Mouse (Mus musculus) limb, embryonic 15.5 days (tissue): ENCODE measurements around the gene 9230102O04Rik. TPM values are rescaled to one million over a fixed set of nuclear protein-coding genes. Genes with fewer than 3 reads are reported as not detected.

ENCODE experiments used
- ATAC-seq: fragments of 200-750 bp; cut with Nextera tagmentation; 2 replicates; pipeline ENCODE4 v1.8.0; 2017; ENCODE audit warnings: low read depth, moderate TSS enrichment; ENCODE audit not compliant: insufficient number of reproducible peaks, low FRiP score, low TSS enrichment
- H3K27ac ChIP-seq: fragments of 300-500 bp; sonication (generic); 2 replicates; pipeline ENCODE4 v1.5.1; 2015; ENCODE audit warnings: moderate library complexity, mild to moderate bottlenecking, inconsistent platforms
- H3K27me3 ChIP-seq: fragments of 300-500 bp; sonication (generic); 2 replicates; pipeline ENCODE4 v1.6.1; 2015; ENCODE audit warnings: inconsistent platforms
- H3K36me3 ChIP-seq: fragments of 300-500 bp; sonication (generic); 2 replicates; pipeline ENCODE4 v1.6.1; 2015; ENCODE audit warnings: inconsistent platforms
- H3K4me1 ChIP-seq: fragments of 300-500 bp; sonication (generic); 2 replicates; pipeline ENCODE4 v1.6.1; 2015; ENCODE audit warnings: inconsistent platforms
- H3K4me2 ChIP-seq: fragments of 300-500 bp; sonication (generic); 2 replicates; pipeline ENCODE4 v1.6.1; 2015; ENCODE audit warnings: mild to moderate bottlenecking, inconsistent platforms
- H3K4me3 ChIP-seq: fragments of 300-500 bp; sonication (generic); 2 replicates; pipeline ENCODE4 v1.5.1; 2015; ENCODE audit warnings: mild to moderate bottlenecking, inconsistent platforms
- H3K9ac ChIP-seq: fragments of 300-500 bp; sonication (generic); 2 replicates; pipeline ENCODE4 v1.6.1; 2015; ENCODE audit warnings: inconsistent platforms
- H3K9me3 ChIP-seq: fragments of 300-500 bp; sonication (generic); 2 replicates; pipeline ENCODE4 v1.6.1; 2016; ENCODE audit warnings: inconsistent platforms
- WGBS: fragments of 180-500 bp; shearing (Covaris S2); methylation state at CpG from one replicate; pipeline ENCODE4 v1.1.7; 2015; 5-methylcytosine and 5-hydroxymethylcytosine counted together
- polyA plus RNA-seq: library from polyadenylated mRNA; unstranded; fragments of >200 nt; fragmentation: Nextera tagmentation; extraction: Ambion mirVana; gene quantifications from 2 replicates; pipeline ENCODE4 v1.2.1, GENCODE M21; 2015

9230102O04Rik gene
- polyA plus RNA-seq, 1 experiment from 2014 or later = not detected

DNA sequence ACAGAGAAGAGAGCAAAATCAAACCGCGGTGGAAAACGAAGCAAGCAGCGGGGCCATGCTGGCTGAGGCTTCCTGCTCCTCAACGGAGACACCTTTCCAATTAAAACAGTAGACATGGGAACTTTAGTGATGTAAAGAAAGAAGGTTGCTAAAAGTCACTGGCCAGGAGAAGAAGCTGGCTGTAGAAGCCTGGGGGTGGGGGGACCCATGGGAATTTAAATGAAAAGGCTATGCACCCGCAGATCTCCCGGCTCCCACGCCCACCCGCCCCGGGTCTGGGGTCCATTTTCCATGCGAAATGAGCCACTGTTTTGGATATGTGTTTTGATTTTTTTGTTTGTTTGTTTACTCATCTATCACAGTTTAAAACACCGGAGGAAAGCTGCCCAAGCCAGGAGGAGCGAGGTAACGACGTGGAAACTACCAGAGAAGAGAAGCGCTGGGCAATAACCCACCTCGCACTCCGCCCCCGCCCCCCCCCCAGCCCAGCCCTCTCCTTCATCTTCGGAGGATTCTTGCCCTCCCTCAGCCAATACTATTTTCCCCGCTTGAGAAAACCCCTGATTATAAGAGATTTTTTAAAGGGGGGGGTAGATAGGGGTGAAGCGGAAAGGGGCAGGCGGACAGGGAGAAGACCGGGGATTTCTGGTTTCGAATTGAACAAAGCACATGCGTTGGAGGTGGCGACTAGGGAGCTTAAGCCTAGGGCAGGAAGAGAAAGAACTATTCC is 5.4 kb downstream of the 9230102O04Rik start:
- Histone ChIP-seq H3K9ac (no peak overlapping the region), H3K4me2 (peak overlapping the region; percentile 51)

DNA sequence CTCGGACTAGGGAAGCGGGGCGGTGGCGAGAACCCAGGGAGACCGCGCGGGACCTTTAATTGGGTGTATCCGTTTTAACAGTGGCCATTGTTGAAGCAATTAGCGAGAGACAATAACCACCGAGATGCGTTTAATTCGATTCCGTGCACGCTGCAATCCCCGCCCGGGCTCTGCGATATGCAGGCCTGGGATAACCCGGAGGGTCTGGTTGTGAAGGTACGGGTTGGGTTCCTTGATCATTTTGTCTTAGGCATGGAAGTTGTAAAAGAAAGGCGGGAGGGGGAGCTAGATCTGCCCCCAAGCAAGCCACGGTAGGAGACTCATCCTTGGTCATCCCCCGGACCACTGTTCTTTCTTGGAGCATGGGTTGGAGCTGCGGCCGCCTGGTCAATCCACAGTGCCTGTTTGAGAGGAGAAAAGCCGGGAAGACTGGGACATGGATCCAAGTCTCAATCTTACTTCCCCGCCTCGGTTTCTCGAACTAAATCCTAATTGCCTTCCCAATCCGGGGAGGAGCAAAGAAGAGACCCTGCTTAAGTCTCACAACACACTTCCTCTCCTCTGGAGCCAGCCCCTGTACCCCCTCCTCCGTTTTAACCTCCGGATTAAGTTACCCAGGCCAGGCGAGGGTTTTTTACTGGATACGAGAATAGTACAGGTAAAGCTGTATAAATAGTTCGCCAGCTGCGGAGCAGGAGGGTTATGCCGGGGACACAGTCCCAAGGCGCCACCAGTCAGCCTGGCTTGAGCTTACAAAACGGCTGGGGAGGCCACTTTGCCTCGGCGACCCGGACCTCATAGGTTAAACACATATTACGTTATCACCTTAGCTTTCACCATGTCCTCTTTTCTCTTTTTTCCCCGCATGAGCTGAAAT is 6.2 kb downstream of the 9230102O04Rik start:
- H3K9ac ChIP-seq = no peak overlapping the region
- H3K9me3 ChIP-seq = no peaks in the 10 kb centered on the region
- peak overlapping the region; percentile 31 for H3K4me3 ChIP-seq
- no peaks in the 10 kb centered on the region for H3K36me3 ChIP-seq
- ATAC-seq = no peak
- H3K27me3 ChIP-seq = peaks cover 92% of the 10 kb centered on the region
- H3K27ac ChIP-seq = no peak overlapping the region
- WGBS = 2% methylated on average over 43 of the region's 43 CpGs
- peaks cover 59% of the 10 kb centered on the region for H3K4me1 ChIP-seq
- H3K4me2 ChIP-seq = peak overlapping the region; percentile 51

More for the DNA sequence above, 5.4 kb downstream of the 9230102O04Rik start:
- H3K4me1 ChIP-seq = peaks cover 55% of the 10 kb centered on the region
- no peak overlapping the region for H3K27ac ChIP-seq
- 4% methylated on average over 27 of the region's 27 CpGs for WGBS
- H3K9me3 ChIP-seq = no peaks in the 10 kb centered on the region
- no peaks in the 10 kb centered on the region for H3K36me3 ChIP-seq
- ATAC-seq = no peak
- peaks cover 93% of the 10 kb centered on the region for H3K27me3 ChIP-seq
- H3K4me3 ChIP-seq = peak overlapping the region; percentile 31

DNA sequence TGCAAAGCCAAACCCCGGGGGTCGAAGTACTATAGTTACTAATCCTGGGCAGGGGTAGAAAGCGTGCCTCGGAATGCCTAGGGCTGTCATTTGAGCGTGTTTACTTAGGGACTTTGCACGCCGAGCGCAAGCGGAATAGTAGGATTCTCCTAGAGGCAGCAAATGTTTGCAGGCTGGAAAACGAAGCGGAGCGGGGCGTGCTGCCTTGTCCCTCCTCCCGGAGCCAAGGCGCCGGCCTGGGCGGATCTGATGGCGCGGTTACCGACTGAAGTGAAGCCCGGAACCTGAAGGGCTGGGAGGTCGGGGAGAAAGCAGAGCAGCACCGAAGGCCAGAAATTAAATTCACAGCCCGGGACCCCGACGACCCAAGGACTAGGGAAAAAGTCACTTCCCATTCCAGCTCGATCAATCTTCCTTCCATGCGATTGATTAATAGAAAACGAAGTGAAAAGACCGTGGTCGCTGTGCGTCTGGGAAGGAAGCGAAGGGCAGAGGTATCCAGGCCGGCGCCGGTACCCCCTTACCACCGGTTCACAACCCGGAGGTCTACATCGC is 6.9 kb downstream of the 9230102O04Rik start:
- under 1% methylated on average over 39 of the region's 39 CpGs for WGBS
- H3K4me1 ChIP-seq = peaks cover 64% of the 10 kb centered on the region
- H3K36me3 ChIP-seq = no peaks in the 10 kb centered on the region
- H3K27ac ChIP-seq = no peak overlapping the region
- no peaks in the 10 kb centered on the region for H3K9me3 ChIP-seq
- peaks cover 92% of the 10 kb centered on the region for H3K27me3 ChIP-seq
- no peak overlapping the region for H3K9ac ChIP-seq
- no peak for ATAC-seq
- peak overlapping the region; percentile 31 for H3K4me3 ChIP-seq
- peak overlapping the region; percentile 51 for H3K4me2 ChIP-seq

DNA sequence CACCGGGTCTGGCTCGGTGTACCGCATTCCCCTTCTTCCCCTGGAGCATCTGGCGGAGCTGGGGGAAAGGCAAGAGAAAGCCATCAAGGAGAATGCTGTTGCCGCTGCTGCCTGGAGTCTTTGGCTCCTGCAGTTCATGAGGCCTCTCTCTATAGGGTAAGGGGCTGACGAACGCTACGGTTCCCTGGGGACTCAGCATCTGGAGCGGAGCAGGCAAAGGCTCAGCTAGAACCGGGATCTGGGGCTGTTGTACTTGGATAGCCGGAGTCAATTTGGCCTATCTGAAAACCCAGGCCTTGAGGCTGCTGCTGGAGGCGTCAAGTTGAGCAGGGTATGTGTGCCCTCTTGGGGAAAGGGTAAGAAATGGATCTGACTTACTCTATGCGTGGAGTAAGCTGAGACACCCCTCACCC is 7.7 kb downstream of the 9230102O04Rik start:
- peaks cover 71% of the 10 kb centered on the region for H3K4me1 ChIP-seq
- no peak overlapping the region for H3K9ac ChIP-seq

GRCm38 (mm10) chr2:9881051-9881591 is 8.2 kb downstream of the 9230102O04Rik start, which contains the start of gene 4930412O13Rik:
Gene 4930412O13Rik, plus strand, starts transcription at chr2:9881252.
- H3K4me2 ChIP-seq = peak within 1 kb of the TSS; percentile 51
- peaks cover 71% of the 10 kb centered on the region for H3K4me1 ChIP-seq
- no peaks in the 10 kb centered on the region for H3K36me3 ChIP-seq
- peaks cover 89% of the 10 kb centered on the region for H3K27me3 ChIP-seq
- no peak for ATAC-seq
- 1% methylated on average over 34 of the region's 35 CpGs for WGBS
- H3K9ac ChIP-seq = no peak within 1 kb of the TSS
- H3K9me3 ChIP-seq = no peaks in the 10 kb centered on the region
- no peak within 1 kb of the TSS for H3K27ac ChIP-seq
- H3K4me3 ChIP-seq = peak within 1 kb of the TSS; percentile 32

More for the DNA sequence above, 7.7 kb downstream of the 9230102O04Rik start:
- no peak for ATAC-seq
- Histone ChIP-seq H3K36me3 (no peaks in the 10 kb centered on the region), H3K27ac (no peak overlapping the region), H3K4me2 (peak overlapping the region; percentile 51), H3K9me3 (no peaks in the 10 kb centered on the region), H3K4me3 (peak overlapping the region; percentile 32), H3K27me3 (peaks cover 92% of the 10 kb centered on the region)
- 2% methylated on average over 13 of the region's 13 CpGs for WGBS

DNA sequence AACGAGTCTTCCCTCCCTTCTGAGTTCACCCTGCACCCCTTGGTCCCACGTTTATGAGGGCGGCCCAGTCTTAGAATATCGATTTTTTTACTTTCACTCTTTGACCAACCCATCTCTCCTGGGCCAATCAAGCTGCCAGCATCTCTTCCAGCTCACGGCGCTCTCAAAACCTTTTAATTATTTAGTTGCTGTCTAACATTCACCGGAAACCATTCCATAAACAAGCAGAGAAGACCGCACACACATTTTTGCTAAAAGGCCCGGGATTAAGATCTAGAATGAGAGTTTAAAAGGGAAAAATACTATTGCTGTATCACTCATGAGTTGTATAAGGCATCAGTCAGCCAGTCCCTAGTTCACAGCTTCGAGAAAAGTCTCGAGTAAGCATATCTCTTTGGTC is 9.1 kb downstream of the 9230102O04Rik start:
- no peaks in the 10 kb centered on the region for H3K9me3 ChIP-seq
- H3K36me3 ChIP-seq = no peaks in the 10 kb centered on the region
- H3K9ac ChIP-seq = no peak overlapping the region
- peaks cover 71% of the 10 kb centered on the region for H3K4me1 ChIP-seq
- no peak overlapping the region for H3K27ac ChIP-seq
- H3K4me2 ChIP-seq = no peak overlapping the region
- no peak overlapping the region for H3K4me3 ChIP-seq
- 12% methylated on average over 11 of the region's 11 CpGs for WGBS
- ATAC-seq = no peak
- peaks cover 89% of the 10 kb centered on the region for H3K27me3 ChIP-seq

GRCm38 (mm10) chr2:9879493-9879892 is 9.8 kb downstream of the 9230102O04Rik start:
- under 1% methylated on average over 21 of the region's 21 CpGs for WGBS
- Histone ChIP-seq H3K36me3 (no peaks in the 10 kb centered on the region), H3K27ac (0 out of 2 replicates have a peak overlapping the region, but pooled peaks have one; percentile 77), H3K4me1 (peaks cover 75% of the 10 kb centered on the region), H3K9me3 (no peaks in the 10 kb centered on the region), H3K27me3 (peaks cover 89% of the 10 kb centered on the region), H3K4me3 (peak overlapping the region; percentile 48), H3K9ac (no peak overlapping the region), H3K4me2 (peak overlapping the region; percentile 93)
- ATAC-seq = peak; percentile 88

DNA sequence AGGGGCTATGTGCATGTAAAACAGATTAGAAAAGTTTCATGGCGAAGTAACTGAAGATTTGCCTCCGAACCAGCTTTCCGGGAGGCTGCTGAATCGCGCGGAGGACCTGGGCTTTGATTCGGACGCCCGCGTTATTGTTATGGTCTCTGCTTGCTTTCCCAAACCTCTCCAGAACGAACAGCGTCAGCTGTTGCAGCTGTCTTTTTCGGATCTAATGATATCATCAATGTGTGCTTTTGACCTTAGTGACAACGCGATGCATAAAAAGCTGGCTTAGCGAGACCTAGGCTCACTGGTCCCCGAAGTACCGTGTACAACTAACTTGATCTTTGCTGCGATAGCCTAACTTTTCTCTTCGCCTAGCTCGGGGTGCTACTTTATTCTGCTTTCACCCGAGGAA is 10.2 kb downstream of the 9230102O04Rik start:
- no peak overlapping the region for H3K9ac ChIP-seq
- peaks cover 75% of the 10 kb centered on the region for H3K4me1 ChIP-seq
- H3K27me3 ChIP-seq = peaks cover 89% of the 10 kb centered on the region

GRCm38 (mm10) chr2:9878564-9879081 is 10.7 kb downstream of the 9230102O04Rik start:
- H3K36me3 ChIP-seq = no peaks in the 10 kb centered on the region
- no peak overlapping the region for H3K9ac ChIP-seq
- peak overlapping the region; percentile 77 for H3K27ac ChIP-seq
- no peaks in the 10 kb centered on the region for H3K9me3 ChIP-seq
- WGBS = under 1% methylated on average over 26 of the region's 33 CpGs
- H3K4me1 ChIP-seq = peaks cover 70% of the 10 kb centered on the region
- peak overlapping the region; percentile 93 for H3K4me2 ChIP-seq
- H3K4me3 ChIP-seq = peak overlapping the region; percentile 48
- ATAC-seq = no peak
- peaks cover 89% of the 10 kb centered on the region for H3K27me3 ChIP-seq

More for the DNA sequence above, 10.2 kb downstream of the 9230102O04Rik start:
- H3K9me3 ChIP-seq = no peaks in the 10 kb centered on the region
- H3K27ac ChIP-seq = peak overlapping the region; percentile 77
- under 1% methylated on average over 22 of the region's 22 CpGs for WGBS
- H3K4me2 ChIP-seq = peak overlapping the region; percentile 93
- no peaks in the 10 kb centered on the region for H3K36me3 ChIP-seq
- ATAC-seq = no peak
- peak overlapping the region; percentile 48 for H3K4me3 ChIP-seq

GRCm38 (mm10) chr2:9877966-9878563 is 11.3 kb downstream of the 9230102O04Rik start:
- ATAC-seq = no peak
- H3K9me3 ChIP-seq = no peaks in the 10 kb centered on the region
- peak overlapping the region; percentile 48 for H3K4me3 ChIP-seq
- WGBS = under 1% methylated on average over 19 of the region's 19 CpGs
- peaks cover 65% of the 10 kb centered on the region for H3K4me1 ChIP-seq
- peak overlapping the region; percentile 93 for H3K4me2 ChIP-seq
- H3K27me3 ChIP-seq = peaks cover 87% of the 10 kb centered on the region
- no peak overlapping the region for H3K9ac ChIP-seq
- H3K36me3 ChIP-seq = no peaks in the 10 kb centered on the region
- H3K27ac ChIP-seq = peak overlapping the region; percentile 61

- Histone ChIP-seq H3K4me1 (peaks cover 57% of the 10 kb centered on the region), H3K9me3 (no peaks in the 10 kb centered on the region), H3K27ac (peak overlapping the region; percentile 59; the same call in 1 of the 2 replicates), H3K4me3 (peak overlapping the region; percentile 48), H3K27me3 (peaks cover 87% of the 10 kb centered on the region), H3K4me2 (peak overlapping the region; percentile 93), H3K9ac (0 out of 2 replicates have a peak overlapping the region, but pooled peaks have one; percentile 26), H3K36me3 (no peaks in the 10 kb centered on the region)
- under 1% methylated on average over 35 of the region's 35 CpGs for WGBS
- ATAC-seq = no peak
Measured at GRCm38 (mm10) chr2:9877326-9877690, 12.0 kb downstream of the 9230102O04Rik start.
